Mouse (Mus musculus) heart, adult 2 months (tissue): ENCODE measurements at regions not wholly inside any gene's neighbourhood (a gene's known extent, or its start where the extent isn't known, plus 50 kb on each side); places are given as distances from the start of the nearest gene placed in this dataset.

Experiments used
- CTCF ChIP-seq: fragments of 200-600 bp; IDR thresholded peaks from 2 replicates; pipeline ENCODE4 v1.8.1; 2022; ENCODE audit warnings: antibody characterized with exemption, mild to moderate bottlenecking, moderate library complexity
- POLR2A ChIP-seq: fragments of 200-500 bp; IDR thresholded peaks from 2 replicates; pipeline ENCODE4 v1.6.1; 2011; ENCODE audit warnings: mild to moderate bottlenecking, low read depth, low read length, control low read depth; ENCODE audit not compliant: insufficient read depth

DNA sequence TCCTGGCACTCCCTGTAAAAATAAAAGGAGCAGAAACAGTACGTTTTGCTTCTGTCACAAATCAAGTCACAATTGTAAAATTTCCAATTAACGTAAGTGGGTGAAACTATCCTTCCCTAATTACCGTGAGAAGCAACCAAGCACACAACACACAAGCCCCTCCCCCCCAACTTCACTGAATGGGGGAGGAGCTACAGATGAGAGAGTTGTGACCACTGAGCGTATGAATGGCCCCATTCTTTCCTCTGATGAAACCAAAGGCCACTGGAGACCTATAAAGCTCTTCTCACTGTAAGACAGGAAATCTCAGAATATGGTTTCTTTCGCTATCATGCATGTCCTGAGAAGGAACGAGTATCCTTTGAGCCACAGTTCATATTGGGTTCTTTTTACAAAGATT is 345.6 kb upstream of the Chd6 start:
- TF ChIP-seq POLR2A (no peak), CTCF (no peak)
